Mouse (Mus musculus): Measurements from ENCODE around the gene Ccng1. TPM values are rescaled to one million over a fixed set of nuclear protein-coding genes. Genes with fewer than 3 reads are reported as not detected.

Ccng1 gene
- polyA plus RNA-seq, 1 experiment from 2014 or later: 27.8 TPM

DNA sequence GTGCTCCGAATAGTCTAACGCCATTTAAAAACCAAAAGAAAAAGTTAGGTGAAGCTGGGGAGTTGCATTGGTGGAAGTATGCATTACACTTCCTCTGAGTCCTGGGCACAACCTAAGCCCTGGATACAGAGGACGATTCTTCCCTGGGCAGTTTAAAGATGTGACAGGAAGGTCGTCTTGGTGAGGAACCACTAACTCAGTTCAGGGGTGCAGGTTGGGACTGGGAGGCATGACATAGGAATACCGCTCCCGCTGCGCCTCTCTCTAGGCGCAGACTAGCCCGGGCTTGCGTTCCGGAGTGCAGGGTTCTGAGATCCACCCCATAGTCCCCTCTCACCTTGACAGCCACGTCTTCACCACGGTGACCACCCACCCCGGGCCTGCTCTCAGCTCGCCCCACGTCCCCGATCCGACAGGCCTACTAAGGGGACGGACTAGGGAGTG, 425 bp downstream of the Ccng1 start:
- H3K36me3 ChIP-seq (ENCODE audit: poor library complexity, severe bottlenecking): peaks cover 5% of the 10 kb centered on the region; the same call in 1 of the 2 replicates
- WGBS: 2% methylated on average over 19 of the region's 19 CpGs
- no peak; the same call in 1 of the 2 replicates for ATAC-seq
- H3K27ac ChIP-seq: no peak overlapping the region
- no peaks in the 10 kb centered on the region for H3K9me3 ChIP-seq (replicated peaks)
- H3K4me3 ChIP-seq: peak overlapping the region; percentile 74
- H3K4me1 ChIP-seq: peaks cover 11% of the 10 kb centered on the region
- peak overlapping the region; percentile 80 for H3K9ac ChIP-seq
- peak overlapping the region; percentile 84 for H3K4me2 ChIP-seq
- H3K27me3 ChIP-seq: no peaks in the 10 kb centered on the region

DNA sequence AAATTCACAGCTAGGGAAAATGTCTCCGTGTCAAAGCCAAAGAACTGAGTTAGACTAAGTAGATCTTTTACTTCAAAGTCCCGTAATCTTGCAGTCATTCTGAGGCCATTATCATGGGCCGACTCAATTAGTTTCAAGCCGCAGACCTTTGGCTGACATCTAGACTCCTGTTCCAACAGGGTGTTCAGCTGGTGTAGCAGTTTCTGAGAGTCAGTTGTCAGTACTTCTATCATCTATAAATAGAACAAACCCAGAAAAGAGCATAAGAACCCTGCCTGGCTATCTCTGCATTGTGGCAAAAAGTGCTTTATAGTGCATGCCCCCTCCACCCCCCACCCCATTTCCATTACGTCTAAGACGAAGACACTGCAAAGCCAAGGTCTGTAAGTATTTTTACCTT, 1.3 kb downstream of the Ccng1 start:
- Histone ChIP-seq H3K4me3 (no peak overlapping the region), H3K4me1 (peaks cover 11% of the 10 kb centered on the region), H3K27ac (no peak overlapping the region), H3K27me3 (no peaks in the 10 kb centered on the region), H3K4me2 (peak overlapping the region; percentile 2; the same call in 1 of the 2 replicates), H3K36me3 (ENCODE audit: poor library complexity, severe bottlenecking) (peaks cover 8% of the 10 kb centered on the region; the same call in 1 of the 2 replicates), H3K9ac (no peak overlapping the region), H3K9me3 (replicated peaks) (no peaks in the 10 kb centered on the region)
- no peak for ATAC-seq
- WGBS: 79% methylated on average over 6 of the region's 6 CpGs

DNA sequence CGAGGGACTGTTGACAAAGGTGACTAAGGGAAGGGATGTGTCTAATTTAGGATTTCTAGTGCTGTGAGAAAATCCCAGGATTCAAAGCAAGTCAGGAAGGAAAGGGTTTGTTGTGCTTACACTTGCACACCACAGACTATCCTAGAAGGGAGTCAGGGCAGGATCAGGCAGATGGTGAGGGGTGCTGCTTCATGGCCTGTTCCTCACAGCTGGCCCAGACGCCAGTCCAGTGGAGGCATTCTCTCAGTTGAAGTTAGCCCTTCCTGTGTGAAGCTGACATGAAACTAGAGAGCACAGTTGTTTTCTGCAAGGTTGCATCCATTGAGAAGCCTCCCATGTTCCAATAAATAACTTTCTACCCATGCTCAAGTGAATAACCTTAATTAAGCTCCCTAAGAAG, 7.4 kb downstream of the Ccng1 start:
- Histone ChIP-seq H3K4me3 (no peak overlapping the region), H3K27ac (no peak overlapping the region), H3K4me2 (no peak overlapping the region), H3K36me3 (ENCODE audit: poor library complexity, severe bottlenecking) (peaks cover 14% of the 10 kb centered on the region; the same call in 1 of the 2 replicates), H3K27me3 (no peaks in the 10 kb centered on the region), H3K9ac (no peak overlapping the region), H3K9me3 (replicated peaks) (no peaks in the 10 kb centered on the region), H3K4me1 (no peaks in the 10 kb centered on the region)
- WGBS: 78% methylated on average over 2 of the region's 2 CpGs
- ATAC-seq: no peak

GRCm38 (mm10) chr11:40746361-40746760, 8.8 kb downstream of the Ccng1 start:
- no peaks in the 10 kb centered on the region for H3K9me3 ChIP-seq (replicated peaks)
- no peak overlapping the region for H3K4me3 ChIP-seq
- no peaks in the 10 kb centered on the region for H3K4me1 ChIP-seq
- H3K36me3 ChIP-seq (ENCODE audit: poor library complexity, severe bottlenecking): peaks cover 20% of the 10 kb centered on the region
- no peak overlapping the region for H3K27ac ChIP-seq
- H3K9ac ChIP-seq: no peak overlapping the region
- ATAC-seq: no peak
- 93% methylated on average over 12 of the region's 12 CpGs for WGBS
- H3K4me2 ChIP-seq: no peak overlapping the region
- no peaks in the 10 kb centered on the region for H3K27me3 ChIP-seq

- ATAC-seq: no peak
- H3K9me3 ChIP-seq (replicated peaks): no peaks in the 10 kb centered on the region
- no peak overlapping the region for H3K4me3 ChIP-seq
- H3K4me1 ChIP-seq: no peaks in the 10 kb centered on the region
- H3K27ac ChIP-seq: no peak overlapping the region
- peaks cover 25% of the 10 kb centered on the region for H3K36me3 ChIP-seq (ENCODE audit: poor library complexity, severe bottlenecking)
- no peak overlapping the region for H3K4me2 ChIP-seq
- no peak overlapping the region for H3K9ac ChIP-seq
- no peaks in the 10 kb centered on the region for H3K27me3 ChIP-seq
- 89% methylated on average over 3 of the region's 3 CpGs for WGBS
Observed at GRCm38 (mm10) chr11:40744348-40744747, 10.8 kb downstream of the Ccng1 start.

DNA sequence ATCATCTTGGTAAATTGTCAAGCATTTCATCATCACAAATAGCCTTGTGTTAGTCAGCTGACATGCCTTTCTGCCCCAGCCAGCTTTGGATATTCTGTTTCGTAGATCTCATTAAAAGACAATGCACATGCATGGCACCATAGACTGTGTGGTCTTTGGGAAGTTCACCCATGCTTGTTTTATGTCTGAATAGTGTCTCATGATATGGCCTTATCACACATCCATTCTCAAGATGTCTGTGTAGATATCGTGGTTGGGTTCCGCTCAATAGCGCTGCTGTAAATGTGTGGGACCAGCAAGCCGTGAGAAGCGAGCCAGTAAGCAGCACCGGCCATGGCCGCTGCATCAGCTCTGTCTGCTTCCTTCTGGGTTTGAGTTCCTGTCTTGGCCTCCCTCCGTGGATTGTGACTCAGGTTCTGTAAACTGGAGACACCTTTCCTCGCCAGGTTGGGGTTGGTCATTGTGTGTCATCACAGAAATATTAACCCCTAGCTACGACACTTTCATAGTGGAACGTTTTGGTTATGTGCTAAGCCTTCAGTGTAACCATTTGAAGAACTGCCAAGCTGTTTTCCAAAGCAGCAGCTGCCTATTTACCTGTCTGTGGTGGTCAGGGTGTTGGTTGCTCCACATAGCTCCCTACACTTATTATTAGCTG, 13.4 kb downstream of the Ccng1 start:
- no peak for ATAC-seq
- Histone ChIP-seq H3K4me3 (no peak overlapping the region), H3K9me3 (replicated peaks) (no peaks in the 10 kb centered on the region), H3K27ac (no peak overlapping the region), H3K9ac (no peak overlapping the region), H3K4me2 (no peak overlapping the region), H3K36me3 (ENCODE audit: poor library complexity, severe bottlenecking) (peaks cover 42% of the 10 kb centered on the region), H3K27me3 (no peaks in the 10 kb centered on the region), H3K4me1 (no peaks in the 10 kb centered on the region)
- 90% methylated on average over 12 of the region's 12 CpGs for WGBS

DNA sequence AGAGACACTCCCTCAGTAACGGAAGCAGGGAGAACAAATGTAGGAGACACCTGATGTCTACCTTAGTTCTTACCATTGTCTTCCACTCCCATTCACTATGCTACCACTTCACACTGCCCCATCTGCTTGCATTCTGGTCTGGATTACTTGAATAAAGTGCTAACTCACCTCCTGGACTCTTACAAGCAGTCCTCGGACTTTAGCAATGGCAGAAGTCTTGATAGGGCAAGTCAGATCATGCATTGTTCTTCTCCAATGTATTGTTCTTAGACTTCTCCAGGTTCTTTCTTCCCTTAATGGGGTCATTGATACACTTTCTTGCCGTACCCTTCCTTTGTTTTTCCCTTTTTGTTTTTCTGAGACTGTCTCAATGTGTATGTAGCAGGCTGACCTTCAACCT, 17.7 kb downstream of the Ccng1 start:
- peaks cover 17% of the 10 kb centered on the region for H3K4me1 ChIP-seq
- H3K27ac ChIP-seq: no peak overlapping the region
- no peaks in the 10 kb centered on the region for H3K27me3 ChIP-seq
- H3K9me3 ChIP-seq (replicated peaks): no peaks in the 10 kb centered on the region
- no peak overlapping the region for H3K4me2 ChIP-seq
- H3K9ac ChIP-seq: no peak overlapping the region
- WGBS: 82% methylated on average over 3 of the region's 3 CpGs
- H3K4me3 ChIP-seq: no peak overlapping the region
- H3K36me3 ChIP-seq (ENCODE audit: poor library complexity, severe bottlenecking): peaks cover 45% of the 10 kb centered on the region
- no peak for ATAC-seq

GRCm38 (mm10) chr11:40734251-40734752, 20.8 kb downstream of the Ccng1 start:
- Histone ChIP-seq H3K4me3 (peak overlapping the region; percentile 93), H3K36me3 (ENCODE audit: poor library complexity, severe bottlenecking) (peaks cover 27% of the 10 kb centered on the region), H3K9ac (peak overlapping the region; percentile 95), H3K9me3 (replicated peaks) (no peaks in the 10 kb centered on the region), H3K4me1 (peaks cover 43% of the 10 kb centered on the region), H3K27ac (peak overlapping the region; percentile 72), H3K27me3 (no peaks in the 10 kb centered on the region), H3K4me2 (peak overlapping the region; percentile 86)
- WGBS: 4% methylated on average over 11 of the region's 11 CpGs
- ATAC-seq: no peak

DNA sequence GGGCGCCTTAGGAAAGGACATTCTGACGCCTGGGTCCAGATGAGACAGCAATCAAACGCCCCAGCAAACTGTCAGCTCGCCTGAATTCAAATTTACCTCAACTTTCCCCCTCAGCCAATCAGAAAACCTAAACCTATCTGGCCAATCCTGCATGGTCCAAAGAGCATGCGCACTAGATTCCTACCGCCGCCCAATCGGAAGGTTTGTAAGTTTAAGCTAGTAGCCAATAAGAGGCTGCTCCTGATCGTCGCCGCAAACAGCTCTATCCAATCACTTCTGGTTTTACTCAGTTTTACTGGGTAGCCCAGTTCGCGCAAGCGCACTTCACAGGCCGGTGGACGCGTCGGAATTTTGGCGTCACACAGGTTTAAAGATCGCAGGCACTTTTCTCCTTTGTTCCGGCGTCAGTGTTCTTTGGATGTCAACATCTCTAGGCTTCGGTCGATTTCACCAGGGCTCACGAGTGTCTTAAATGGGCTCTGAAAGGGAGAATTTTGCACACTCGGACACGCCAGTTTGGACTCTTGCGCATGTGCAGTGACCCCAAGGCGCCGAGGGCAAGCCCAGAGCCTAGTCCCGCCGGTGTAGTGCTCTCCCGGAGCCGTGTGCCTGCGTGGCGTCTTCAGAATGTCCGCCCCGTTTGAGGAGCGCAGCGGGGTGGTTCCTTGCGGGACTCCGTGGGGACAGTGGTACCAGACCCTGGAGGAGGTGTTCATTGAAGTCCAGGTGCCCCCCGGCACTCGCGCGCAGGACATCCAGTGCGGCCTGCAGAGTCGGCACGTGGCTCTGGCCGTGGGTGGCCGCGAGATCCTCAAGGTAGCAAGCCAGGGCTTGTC, 21.6 kb downstream of the Ccng1 start, which contains the start of the genes Hmmr and Nudcd2:
TSS of gene Hmmr (minus strand) at position 84 of the 836 bp plus-strand sequence.
TSS of gene Nudcd2 (plus strand) at position 329 of the 836 bp plus-strand sequence.
- Histone ChIP-seq H3K4me2 (peak within 1 kb of the TSS; percentile 86), H3K4me3 (peak within 1 kb of the TSS; percentile 93), H3K9me3 (replicated peaks) (no peaks in the 10 kb centered on the region), H3K4me1 (peaks cover 43% of the 10 kb centered on the region), H3K27me3 (no peaks in the 10 kb centered on the region), H3K9ac (peak within 1 kb of the TSS; percentile 95), H3K36me3 (ENCODE audit: poor library complexity, severe bottlenecking) (peaks cover 31% of the 10 kb centered on the region), H3K27ac (peak within 1 kb of the TSS; percentile 72)
- WGBS: under 1% methylated on average over 52 of the region's 52 CpGs
- peak; percentile 99 for ATAC-seq

DNA sequence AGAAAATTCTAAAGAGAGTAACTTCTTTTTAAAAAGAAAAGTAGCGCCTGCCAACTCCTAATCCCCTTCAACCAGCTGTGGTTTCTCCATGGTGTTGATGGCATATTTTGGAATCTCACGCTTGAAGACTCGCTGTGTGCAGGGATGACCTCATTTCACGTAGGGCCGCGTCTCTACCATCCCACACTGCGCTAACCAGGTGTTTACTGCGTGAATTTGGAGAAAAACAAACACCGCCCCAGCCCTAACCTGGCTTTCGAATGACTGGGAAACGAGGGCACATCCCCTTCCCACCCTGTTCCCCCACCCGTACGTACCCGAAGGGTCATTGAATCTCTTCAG, 22.1 kb downstream of the Ccng1 start:
- no peak; the same call in 1 of the 2 replicates for ATAC-seq
- H3K27ac ChIP-seq: no peak overlapping the region
- WGBS: under 1% methylated on average over 14 of the region's 14 CpGs
- peak overlapping the region; percentile 69 for H3K9ac ChIP-seq
- H3K4me1 ChIP-seq: peaks cover 43% of the 10 kb centered on the region
- peaks cover 33% of the 10 kb centered on the region for H3K36me3 ChIP-seq (ENCODE audit: poor library complexity, severe bottlenecking)
- peak overlapping the region; percentile 93 for H3K4me3 ChIP-seq
- no peaks in the 10 kb centered on the region for H3K27me3 ChIP-seq
- no peaks in the 10 kb centered on the region for H3K9me3 ChIP-seq (replicated peaks)
- peak overlapping the region; percentile 75 for H3K4me2 ChIP-seq

DNA sequence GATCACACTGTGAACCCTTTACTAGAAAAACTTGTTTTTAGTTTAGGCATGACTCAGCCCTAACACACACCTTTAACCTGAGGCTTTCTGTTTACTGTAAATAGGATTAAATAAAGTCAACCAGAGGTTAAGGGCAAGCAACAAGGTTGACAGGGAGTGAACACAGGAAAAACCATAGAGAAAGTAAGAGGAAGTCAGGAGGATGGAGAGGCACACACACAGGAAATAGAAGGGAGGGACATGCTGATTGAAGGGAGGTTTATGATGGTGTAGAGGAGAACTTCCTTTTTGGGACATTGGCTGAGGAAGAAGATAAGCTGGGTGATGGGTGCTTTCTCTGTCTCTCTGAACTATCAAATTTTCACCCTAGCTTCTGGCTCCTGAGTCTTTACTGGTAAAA, 36.8 kb downstream of the Ccng1 start:
- Histone ChIP-seq H3K9me3 (replicated peaks) (no peaks in the 10 kb centered on the region), H3K27ac (no peak overlapping the region), H3K27me3 (no peaks in the 10 kb centered on the region), H3K4me3 (no peak overlapping the region), H3K4me2 (no peak overlapping the region), H3K36me3 (ENCODE audit: poor library complexity, severe bottlenecking) (peaks cover 90% of the 10 kb centered on the region), H3K4me1 (no peaks in the 10 kb centered on the region), H3K9ac (no peak overlapping the region)
- no peak for ATAC-seq

DNA sequence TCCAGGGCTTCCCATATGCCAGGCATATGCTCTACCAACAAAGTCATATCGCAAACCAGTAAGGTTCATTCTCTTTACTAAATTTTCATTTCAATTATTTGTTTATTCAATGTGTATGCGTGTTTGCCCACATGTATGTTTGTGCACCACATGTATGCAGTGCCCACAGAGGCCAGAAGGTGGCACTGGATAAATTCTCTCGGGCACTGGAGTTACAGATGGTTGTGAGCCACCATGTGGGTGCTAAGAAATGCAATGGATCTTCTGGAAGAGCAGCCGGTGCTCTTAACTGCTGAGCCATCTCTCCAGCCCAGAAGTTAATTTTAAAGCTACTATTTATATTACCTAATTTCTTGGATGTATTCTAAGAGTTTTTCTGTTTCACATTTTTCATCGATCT, 39.6 kb downstream of the Ccng1 start:
- Histone ChIP-seq H3K36me3 (ENCODE audit: poor library complexity, severe bottlenecking) (peaks cover 90% of the 10 kb centered on the region), H3K27me3 (no peaks in the 10 kb centered on the region), H3K27ac (no peak overlapping the region), H3K4me2 (no peak overlapping the region), H3K9me3 (replicated peaks) (no peaks in the 10 kb centered on the region), H3K4me3 (no peak overlapping the region), H3K4me1 (no peaks in the 10 kb centered on the region), H3K9ac (no peak overlapping the region)
- 95% methylated on average over 5 of the region's 5 CpGs for WGBS
- no peak for ATAC-seq
